Mouse (Mus musculus) WW6 (cell line): ENCODE results near the gene Cped1.

ENCODE experiments used
- DNase-seq: peaks from one replicate; pipeline ENCODE4 v3.0.0-alpha.2; 2013; ENCODE audit warnings: low read depth, low spot score

Gene Cped1

GRCm38 (mm10) chr6:22157461-22157860 lies 171.7 kb downstream of the Cped1 start:
- DNase-seq: no peak

DNA sequence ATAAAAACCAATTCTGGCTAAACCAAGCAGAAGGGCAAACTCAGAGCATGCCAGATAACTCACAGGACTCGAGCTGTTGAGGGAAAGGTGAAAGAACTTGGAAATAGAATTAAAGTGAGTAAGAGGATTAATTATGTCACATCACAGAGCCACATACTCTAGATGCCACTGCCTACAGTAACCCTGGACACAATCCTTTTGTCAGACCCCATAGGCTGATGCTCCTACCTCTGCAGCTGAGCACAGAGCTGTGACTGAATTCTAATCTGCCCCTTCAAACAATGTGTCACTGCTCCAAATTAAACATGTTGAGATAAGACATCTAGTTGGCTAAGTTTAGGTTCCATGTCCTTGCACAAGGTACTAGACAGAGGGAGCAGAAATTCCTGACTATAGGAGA lies 176.2 kb downstream of the Cped1 start:
- no peak for DNase-seq

DNA sequence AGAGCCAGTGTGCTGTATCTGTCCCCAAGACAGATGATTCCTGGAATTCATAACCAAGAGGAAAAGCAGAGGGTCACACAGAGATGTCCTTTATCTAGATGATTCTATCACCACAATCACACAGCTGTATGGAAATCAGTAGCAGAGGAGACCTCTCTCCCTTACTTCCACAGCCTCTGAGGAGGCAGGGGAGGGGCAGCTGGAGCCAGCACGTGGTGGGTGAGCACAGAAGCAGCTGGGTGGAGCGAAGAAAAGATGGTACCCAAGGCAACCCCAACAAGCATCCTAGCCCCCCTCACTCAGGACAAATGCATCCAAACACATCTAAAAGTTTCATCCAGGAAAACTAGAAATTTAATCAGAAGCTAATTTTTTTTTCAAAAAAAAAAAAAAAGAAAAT lies 182.7 kb downstream of the Cped1 start:
- no peak for DNase-seq

DNA sequence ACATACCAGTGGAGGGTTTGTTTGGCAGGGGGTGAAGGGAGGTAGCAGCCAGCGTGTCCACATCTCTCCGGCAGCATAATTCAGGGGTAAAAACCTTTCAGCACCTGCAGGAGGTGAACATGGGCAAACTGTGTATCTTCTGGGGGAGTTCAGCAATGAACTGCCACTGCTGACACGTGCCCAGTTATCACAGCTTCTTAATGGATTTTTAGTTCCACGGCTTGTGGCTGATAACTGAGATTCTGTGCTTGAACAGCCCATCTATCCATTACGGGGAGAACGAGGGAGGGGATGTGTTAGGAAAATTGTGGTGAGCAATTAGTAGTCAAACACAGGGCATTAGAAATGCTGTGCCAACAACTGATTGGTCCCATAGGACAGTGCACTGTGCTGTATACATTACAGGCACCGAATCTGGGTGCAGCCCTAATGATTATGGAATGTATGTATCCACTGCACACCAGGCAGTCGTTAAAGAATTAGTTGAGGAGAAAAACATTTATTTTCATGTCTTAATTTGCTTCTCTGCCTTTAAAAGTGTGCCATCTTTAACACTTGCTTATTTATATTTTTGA lies 193.1 kb downstream of the Cped1 start:
- DNase-seq: no peak

DNA sequence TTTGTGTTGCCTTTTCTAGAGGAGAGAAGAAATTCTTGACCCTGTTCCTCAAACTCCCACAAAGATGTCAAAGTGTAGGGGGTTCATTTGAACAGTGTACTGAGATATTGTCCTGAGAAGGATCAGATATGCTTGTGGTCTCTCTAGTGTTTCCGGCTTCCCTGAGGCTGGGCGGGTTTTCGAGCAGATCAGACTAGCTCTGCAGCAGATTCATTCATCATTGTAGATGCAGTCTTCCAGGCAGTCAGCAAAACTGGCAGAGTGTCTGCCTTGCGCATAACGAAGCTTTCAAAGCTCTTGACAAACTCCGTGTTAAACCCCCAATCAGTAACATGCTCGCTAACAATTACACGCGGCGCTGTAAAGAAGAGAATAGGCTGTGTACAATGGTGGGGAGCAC lies 194.6 kb downstream of the Cped1 start:
- DNase-seq: no peak

- DNase-seq: no peak
Observed at GRCm38 (mm10) chr6:22186967-22187366, 201.3 kb downstream of the Cped1 start.

DNA sequence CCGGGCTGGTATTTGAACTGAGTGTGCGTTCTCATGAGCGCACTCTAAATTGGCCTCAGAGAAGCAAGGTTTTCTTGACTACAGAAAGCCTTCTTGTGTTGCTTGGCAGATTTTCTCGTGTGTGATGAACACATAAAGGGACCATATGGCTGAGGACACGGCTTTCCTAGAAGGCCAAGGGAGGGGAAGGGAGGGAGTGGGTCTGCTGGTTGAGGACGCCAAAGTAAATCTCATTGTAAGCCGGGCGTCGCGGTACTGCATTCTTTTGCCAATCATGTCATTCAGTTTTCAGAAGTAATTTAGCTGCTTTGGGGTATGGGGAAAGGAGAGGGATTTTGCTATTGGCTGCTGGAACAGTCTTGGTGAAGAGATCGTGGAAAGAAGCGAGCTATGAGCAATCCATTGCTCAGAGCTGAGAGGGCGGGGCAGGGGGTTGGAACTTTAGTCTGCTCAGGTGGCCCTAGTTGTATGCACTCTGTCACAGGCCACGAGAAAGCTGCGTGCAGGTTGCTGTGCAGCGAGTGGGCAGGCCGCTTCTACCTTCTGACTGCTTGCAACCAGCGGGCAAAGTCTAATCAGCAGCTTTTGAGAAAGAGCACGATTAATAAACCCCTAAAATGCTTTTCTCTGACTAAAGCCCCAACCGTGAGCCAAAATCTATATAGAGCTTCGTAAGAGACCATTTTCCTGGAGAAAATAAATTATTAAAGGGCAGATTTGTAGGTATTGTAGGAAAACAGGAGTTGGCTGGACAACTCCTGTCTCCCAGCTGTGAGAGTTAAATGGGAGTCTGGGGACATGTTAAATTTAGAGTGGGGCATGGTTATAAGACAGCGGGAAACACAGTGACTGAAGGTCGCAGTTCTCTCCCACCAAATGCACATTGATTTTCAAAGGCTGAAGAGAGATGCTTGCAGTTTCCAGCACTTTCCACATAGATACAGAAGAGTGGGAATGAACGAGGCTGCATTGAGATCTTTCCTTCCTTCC lies 203.9 kb downstream of the Cped1 start:
- no peak for DNase-seq

DNA sequence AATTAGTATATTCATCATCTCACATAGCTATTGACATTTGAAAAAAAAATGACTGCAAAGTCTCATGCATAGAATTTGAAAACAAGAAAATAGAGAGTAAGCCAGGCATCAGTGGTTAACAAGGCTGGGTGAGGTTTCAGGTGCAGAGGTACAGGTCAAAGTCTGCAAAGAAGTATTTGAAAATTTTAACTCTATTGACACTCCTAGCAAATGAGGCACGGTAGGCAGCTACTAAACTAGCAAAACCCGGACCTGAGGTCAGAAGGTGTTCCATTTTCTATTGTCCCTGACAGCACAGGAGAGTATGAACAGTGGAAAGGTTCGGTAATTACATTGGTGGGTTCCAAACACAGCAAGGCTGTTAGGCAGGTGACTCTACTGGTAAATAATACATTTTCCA lies 212.9 kb downstream of the Cped1 start:
- DNase-seq: no peak

DNA sequence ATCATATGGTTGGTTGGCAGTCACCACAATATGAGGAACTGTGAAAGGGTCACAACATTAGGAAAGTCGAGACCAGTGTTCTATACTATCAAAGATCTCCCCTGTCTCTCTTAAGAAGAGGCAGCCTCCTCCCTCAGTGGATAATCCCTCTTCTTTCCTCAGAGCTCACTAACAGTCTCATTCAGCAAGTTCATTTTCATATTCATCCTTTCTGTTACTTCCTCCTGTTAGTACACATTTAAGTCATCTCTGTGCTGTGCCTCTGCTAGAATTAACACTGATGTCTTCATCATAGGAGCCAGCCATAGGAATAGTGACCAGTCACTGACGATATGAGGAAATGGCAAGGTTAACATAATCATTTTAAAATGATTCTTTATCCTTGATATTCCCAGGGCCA lies 213.8 kb downstream of the Cped1 start:
- no peak for DNase-seq

GRCm38 (mm10) chr6:22200133-22200532 lies 214.4 kb downstream of the Cped1 start:
- no peak for DNase-seq

- no peak for DNase-seq
Observed at GRCm38 (mm10) chr6:22201879-22202278, 216.2 kb downstream of the Cped1 start.

- no peak for DNase-seq
Observed at GRCm38 (mm10) chr6:22205030-22205750, 219.5 kb downstream of the Cped1 start.

- DNase-seq: no peak
Observed at GRCm38 (mm10) chr6:22205751-22206121, 220.0 kb downstream of the Cped1 start.

GRCm38 (mm10) chr6:22206179-22206578 lies 220.5 kb downstream of the Cped1 start:
- no peak for DNase-seq

GRCm38 (mm10) chr6:22206630-22207293 lies 221.0 kb downstream of the Cped1 start:
- DNase-seq: no peak

- no peak for DNase-seq
Observed at GRCm38 (mm10) chr6:22212158-22212557, 226.4 kb downstream of the Cped1 start.

DNA sequence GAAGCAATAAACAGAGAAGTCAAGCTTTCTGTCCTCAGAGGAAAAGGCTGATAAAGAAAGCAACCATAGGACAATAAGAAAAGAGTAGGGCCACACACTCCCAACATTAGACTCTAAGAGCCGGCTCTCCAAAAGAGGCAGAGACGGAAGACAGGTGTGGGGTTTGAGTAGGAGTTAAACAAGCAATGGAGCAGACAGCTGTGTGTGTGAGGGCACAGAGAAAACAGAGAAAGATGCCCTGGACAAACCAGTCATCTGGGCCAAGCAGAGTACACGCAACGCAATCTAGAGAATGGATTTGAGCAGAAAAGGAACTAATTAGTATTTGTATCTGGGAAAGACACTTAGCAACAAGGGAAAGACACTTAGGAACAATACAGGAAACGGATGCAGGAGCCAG lies 227.5 kb downstream of the Cped1 start:
- DNase-seq: no peak

DNA sequence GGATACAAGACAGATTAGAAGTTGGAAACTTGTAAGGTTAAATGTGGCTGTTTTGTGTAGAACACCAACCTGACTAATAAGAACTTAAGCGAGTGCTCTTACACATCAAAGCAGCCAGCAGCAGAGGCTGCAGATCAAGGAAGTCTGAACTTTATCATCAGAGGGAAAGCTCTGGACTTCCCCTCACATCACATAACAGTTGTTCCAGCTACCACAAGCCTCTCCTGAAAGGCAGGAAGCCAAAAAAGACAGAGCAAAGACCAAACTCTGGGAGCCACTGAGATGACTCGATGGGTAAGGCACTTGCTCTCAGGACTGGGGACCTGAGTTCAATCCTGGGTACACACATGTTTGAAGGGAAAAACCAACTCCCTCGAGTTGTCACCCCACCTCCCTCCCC lies 228.1 kb downstream of the Cped1 start:
- DNase-seq: no peak

GRCm38 (mm10) chr6:22214665-22215064 lies 228.9 kb downstream of the Cped1 start:
- DNase-seq: no peak

DNA sequence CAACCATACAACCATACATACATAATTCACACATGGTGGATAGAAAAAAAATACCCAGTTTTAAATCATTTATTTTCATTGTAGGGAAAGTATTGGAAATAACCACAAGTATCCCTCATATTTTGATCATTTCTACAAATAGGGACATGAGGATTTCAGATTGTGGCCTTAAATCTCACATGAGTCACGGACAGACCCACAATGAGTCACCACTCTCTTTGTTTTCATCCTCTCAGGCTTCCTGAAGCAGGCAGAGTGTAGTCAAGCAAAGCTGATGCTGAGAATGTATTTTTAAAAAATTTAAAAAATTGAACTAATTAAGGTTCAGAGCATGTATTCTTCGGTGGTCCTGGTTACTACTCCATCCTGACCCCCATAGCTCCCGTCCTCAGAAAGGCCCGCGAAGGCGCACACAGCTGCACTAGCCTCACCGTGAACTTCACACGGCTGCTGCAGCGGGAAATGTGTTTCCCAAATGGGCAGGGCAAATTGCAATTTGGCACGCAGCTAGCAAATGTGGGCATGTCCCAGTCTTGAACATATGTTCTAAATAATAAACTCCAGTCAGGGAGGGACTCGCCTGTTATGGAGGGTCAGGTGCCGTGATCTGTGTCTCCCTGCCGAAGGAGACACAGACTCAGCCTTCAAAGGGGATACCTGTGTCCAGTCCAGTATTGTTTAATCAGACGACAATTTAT lies 230.7 kb downstream of the Cped1 start:
- DNase-seq: no peak

DNA sequence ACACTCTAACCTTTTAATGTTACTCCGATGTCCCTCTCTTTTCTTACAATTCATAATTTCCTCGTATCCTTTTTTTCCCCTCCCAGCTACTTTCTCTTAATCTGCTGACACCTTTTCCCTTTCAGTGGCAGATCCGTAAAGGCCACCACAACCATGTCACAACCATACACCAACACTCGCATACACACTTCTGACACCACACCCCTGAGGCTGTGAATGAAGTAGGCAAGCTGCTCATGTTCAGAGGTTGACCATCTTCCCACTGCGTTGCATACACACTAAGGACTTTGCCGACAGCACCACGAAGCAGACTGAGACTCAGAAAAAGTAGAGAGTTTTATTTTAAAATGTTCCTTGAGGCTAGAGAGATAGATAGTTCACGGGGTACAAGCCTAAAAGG lies 235.4 kb downstream of the Cped1 start:
- no peak for DNase-seq
